Mouse (Mus musculus) neural tube, embryonic 13.5 days (tissue): Measurements from ENCODE around the gene Eftud2. TPM values are rescaled to one million over a fixed set of nuclear protein-coding genes. Genes with fewer than 3 reads are reported as not detected.

Source experiments
- ATAC-seq: fragments of 200-750 bp; cut with Nextera tagmentation; 2 replicates; pipeline ENCODE4 v1.8.0; 2017; ENCODE audit warnings: low read depth, mild to moderate bottlenecking, moderate TSS enrichment, moderate library complexity
- H3K27ac ChIP-seq: fragments of 300-500 bp; sonication (generic); replicated peaks from 2 replicates; pipeline ENCODE4 v1.5.1; 2015; ENCODE audit warnings: moderate library complexity, mild to moderate bottlenecking, inconsistent platforms
- H3K27me3 ChIP-seq: fragments of 300-500 bp; sonication (generic); 2 replicates; pipeline ENCODE4 v1.6.1; 2015; ENCODE audit warnings: mild to moderate bottlenecking, inconsistent platforms
- H3K36me3 ChIP-seq: fragments of 300-500 bp; sonication (generic); 2 replicates; pipeline ENCODE4 v1.6.1; 2015; ENCODE audit warnings: mild to moderate bottlenecking, inconsistent platforms
- H3K4me1 ChIP-seq: fragments of 300-500 bp; sonication (generic); replicated peaks from 2 replicates; pipeline ENCODE4 v1.6.1; 2015; ENCODE audit warnings: inconsistent platforms
- H3K4me2 ChIP-seq: fragments of 300-500 bp; sonication (generic); 2 replicates; pipeline ENCODE4 v1.6.1; 2015; ENCODE audit warnings: inconsistent platforms, mild to moderate bottlenecking, moderate library complexity
- H3K4me3 ChIP-seq: fragments of 300-500 bp; sonication (generic); 2 replicates; pipeline ENCODE4 v1.5.1; 2015; ENCODE audit warnings: mild to moderate bottlenecking, inconsistent platforms
- H3K9ac ChIP-seq: fragments of 300-500 bp; sonication (generic); 2 replicates; pipeline ENCODE4 v1.6.1; 2015; ENCODE audit warnings: moderate library complexity, mild to moderate bottlenecking, inconsistent platforms
- H3K9me3 ChIP-seq: fragments of 300-500 bp; sonication (generic); 2 replicates; pipeline ENCODE4 v1.6.1; 2016; ENCODE audit warnings: inconsistent platforms
- WGBS: fragments of 180-500 bp; shearing (Covaris S2); methylation state at CpG from one replicate; pipeline ENCODE4 v1.1.7; 2015; 5-methylcytosine and 5-hydroxymethylcytosine counted together
- polyA plus RNA-seq: library from polyadenylated mRNA; unstranded; fragments of >200 nt; fragmentation: Nextera tagmentation; extraction: Ambion mirVana; gene quantifications from 2 replicates; pipeline ENCODE4 v1.2.1, GENCODE M21; 2015

Eftud2 gene
- polyA plus RNA-seq, 1 experiment from 2014 or later: 134 TPM

- Histone ChIP-seq H3K9ac (no peak overlapping the region), H3K27ac (no peak overlapping the region)
- WGBS: 92% methylated on average over 5 of the region's 5 CpGs
These were observed 72.5 kb downstream of the Eftud2 start for GRCm38 (mm10) chr11:102808246-102808645.

GRCm38 (mm10) chr11:102803453-102803852, 77.3 kb downstream of the Eftud2 start:
- Histone ChIP-seq H3K36me3 (peaks cover 47% of the 10 kb centered on the region), H3K4me2 (no peak overlapping the region), H3K4me1 (no peaks in the 10 kb centered on the region), H3K27ac (no peak overlapping the region), H3K9me3 (no peaks in the 10 kb centered on the region), H3K4me3 (no peak overlapping the region), H3K27me3 (no peaks in the 10 kb centered on the region), H3K9ac (no peak overlapping the region)
- WGBS: 80% methylated on average over 5 of the region's 5 CpGs
- ATAC-seq: no peak

More at GRCm38 (mm10) chr11:102808246-102808645, 72.5 kb downstream of the Eftud2 start:
- peaks cover 6% of the 10 kb centered on the region for H3K4me1 ChIP-seq
- no peak for ATAC-seq
- no peak overlapping the region for H3K4me3 ChIP-seq
- H3K4me2 ChIP-seq: no peak overlapping the region
- peaks cover 10% of the 10 kb centered on the region; the same call in 1 of the 2 replicates for H3K36me3 ChIP-seq
- no peaks in the 10 kb centered on the region for H3K9me3 ChIP-seq
- H3K27me3 ChIP-seq: no peaks in the 10 kb centered on the region

GRCm38 (mm10) chr11:102794157-102794556, 86.6 kb downstream of the Eftud2 start:
- no peak overlapping the region for H3K4me3 ChIP-seq
- no peaks in the 10 kb centered on the region for H3K9me3 ChIP-seq
- H3K9ac ChIP-seq: no peak overlapping the region
- no peak for ATAC-seq
- peaks cover 23% of the 10 kb centered on the region; the same call in 1 of the 2 replicates for H3K36me3 ChIP-seq
- H3K4me2 ChIP-seq: no peak overlapping the region
- H3K4me1 ChIP-seq: peaks cover 12% of the 10 kb centered on the region; the same call in 1 of the 2 replicates
- H3K27ac ChIP-seq: no peak overlapping the region
- no peaks in the 10 kb centered on the region for H3K27me3 ChIP-seq
- WGBS: 59% methylated on average over 8 of the region's 8 CpGs

DNA sequence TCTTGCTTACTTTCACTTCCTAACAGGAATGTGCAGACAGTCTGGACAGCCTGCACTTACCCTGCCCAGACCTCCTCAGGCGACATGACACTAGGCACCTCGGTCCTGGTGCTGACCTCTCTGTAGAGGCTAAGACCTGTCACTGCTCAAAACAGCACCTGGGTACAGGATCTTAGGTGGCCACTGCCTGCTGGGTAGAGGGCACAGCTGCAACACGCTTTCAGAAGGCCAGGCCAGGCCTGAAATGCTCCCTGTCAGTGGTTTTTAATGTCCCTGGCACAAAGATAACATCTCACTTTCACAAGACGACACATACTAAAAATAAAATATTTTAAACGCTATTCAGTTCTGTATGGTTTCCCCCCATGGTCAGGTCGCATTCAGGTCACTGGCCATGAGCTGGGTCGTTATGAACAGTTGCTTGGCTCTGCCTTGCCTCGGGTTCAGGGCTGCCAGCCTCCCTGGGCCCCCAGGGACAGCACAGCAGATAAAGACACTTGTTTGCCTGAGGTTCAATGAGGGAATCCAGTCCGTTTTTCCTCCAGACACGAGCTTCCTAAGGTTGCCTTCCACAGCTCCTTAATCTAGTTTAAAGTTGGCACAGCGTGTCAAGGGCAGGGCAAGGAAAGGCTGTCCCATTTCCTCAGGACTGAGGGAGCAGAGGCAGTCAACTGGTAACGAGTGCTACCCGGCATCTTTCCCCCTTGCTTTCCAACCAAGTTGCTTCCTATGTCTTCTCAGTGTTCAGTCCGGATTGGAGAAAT, 88.9 kb downstream of the Eftud2 start:
- H3K9me3 ChIP-seq: no peaks in the 10 kb centered on the region
- no peaks in the 10 kb centered on the region for H3K27me3 ChIP-seq
- no peak for ATAC-seq
- WGBS: 57% methylated on average over 14 of the region's 14 CpGs
- H3K4me2 ChIP-seq: no peak overlapping the region
- no peak overlapping the region for H3K4me3 ChIP-seq
- 0 out of 2 replicates have a peak, but pooled peaks cover 11% of the 10 kb centered on the region for H3K36me3 ChIP-seq
- H3K9ac ChIP-seq: 0 out of 2 replicates have a peak overlapping the region, but pooled peaks have one; percentile 8
- H3K4me1 ChIP-seq: peaks cover 12% of the 10 kb centered on the region; the same call in 1 of the 2 replicates
- no peak overlapping the region for H3K27ac ChIP-seq

Other genes starting within 250 kb of the Eftud2 start
- 0.15 and 0.25 TPM in 2 replicates for gene Meioc, start 217.3 kb downstream of the Eftud2 start, polyA plus RNA-seq
- gene Ccdc43, start 183.2 kb downstream of the Eftud2 start, polyA plus RNA-seq: 33.4 and 43.0 TPM in 2 replicates
- 40.1 and 47.0 TPM in 2 replicates for gene Adam11, start 119.5 kb downstream of the Eftud2 start, polyA plus RNA-seq
- 38.2 and 40.5 TPM in 2 replicates for gene Gjc1, start 61.3 kb downstream of the Eftud2 start, polyA plus RNA-seq
- 2.1 and 2.6 TPM in 2 replicates for gene Higd1b, start 45.1 kb downstream of the Eftud2 start, polyA plus RNA-seq
- 0.89 and 0.91 TPM in 2 replicates for gene Ccdc103, start 219 bp upstream of the Eftud2 start, polyA plus RNA-seq
- not detected in 2 replicates for gene Fam187a, start 4.2 kb upstream of the Eftud2 start, polyA plus RNA-seq
- 0.11 and 0.24 TPM in 2 replicates for gene Gfap, start 19.9 kb upstream of the Eftud2 start, polyA plus RNA-seq
- gene Kif18b, start 44.1 kb upstream of the Eftud2 start, polyA plus RNA-seq: 1.7 and 2.5 TPM in 2 replicates
- gene C1ql1, start 65.7 kb upstream of the Eftud2 start, polyA plus RNA-seq: 1.9 and 2.0 TPM in 2 replicates
- 31.2 and 32.3 TPM in 2 replicates for gene Nmt1, start 147.2 kb upstream of the Eftud2 start, polyA plus RNA-seq
- 161 and 171 TPM in 2 replicates for gene Dcakd, start 147.3 kb upstream of the Eftud2 start, polyA plus RNA-seq
- 0.98 and 1.6 TPM in 2 replicates for gene Plcd3, start 220.7 kb upstream of the Eftud2 start, polyA plus RNA-seq
- 8.5 and 9.9 TPM in 2 replicates for gene Acbd4, start 220.7 kb upstream of the Eftud2 start, polyA plus RNA-seq
- 3.6 and 3.9 TPM in 2 replicates for gene Hexim1, start 235.2 kb upstream of the Eftud2 start, polyA plus RNA-seq